Mouse (Mus musculus): ENCODE results near the gene Zkscan7. TPM values are rescaled to one million over a fixed set of nuclear protein-coding genes. Genes with fewer than 3 reads are reported as not detected.
"Not testable (repeated sequence)": the region's sequence is repeated elsewhere in the genome, so short reads cannot be mapped to it uniquely, and the experiment has no call there.

Zkscan7 gene
- total RNA-seq (2021) = 1 to 10 TPM; 6.3 to 6.6 TPM

GRCm38 (mm10) chr9:122885385-122885784, at the start of gene Zkscan7:
Gene Zkscan7, plus strand, starts transcription at chr9:122885685.
- no peak for DNase-seq
- intact Hi-C loops (cut with DNase I) = no loop called here

GRCm38 (mm10) chr9:122836126-122836525, 49.4 kb upstream of the Zkscan7 start:
- DNase-seq = no peak
- intact Hi-C loops (cut with DNase I) = no loop called here

GRCm38 (mm10) chr9:122836790-122837189, 48.7 kb upstream of the Zkscan7 start:
- intact Hi-C loops (cut with DNase I) = no loop called here
- DNase-seq = peak; percentile 36 to 53

- intact Hi-C loops (cut with DNase I) = no loop called here
- DNase-seq = no peak
Measured at GRCm38 (mm10) chr9:122837216-122837615, 48.3 kb upstream of the Zkscan7 start.

- no peak for DNase-seq
- intact Hi-C loops (cut with DNase I) = no loop called here
Measured at GRCm38 (mm10) chr9:122837680-122838079, 47.8 kb upstream of the Zkscan7 start.

- DNase-seq = no peak
- intact Hi-C loops (cut with DNase I) = no loop called here
Measured at GRCm38 (mm10) chr9:122843760-122844159, 41.7 kb upstream of the Zkscan7 start, which contains the start of gene Gm35549. Gene Gm35549, minus strand, starts transcription at chr9:122844035.

GRCm38 (mm10) chr9:122845621-122846020, 39.9 kb upstream of the Zkscan7 start:
- intact Hi-C loops (cut with DNase I) = no loop called here
- no peak for DNase-seq

- intact Hi-C loops (cut with DNase I) = no loop called here
- DNase-seq = peak; percentile 44 to 64
Measured at GRCm38 (mm10) chr9:122846156-122846555, 39.3 kb upstream of the Zkscan7 start.

GRCm38 (mm10) chr9:122847811-122848311, 37.6 kb upstream of the Zkscan7 start:
- intact Hi-C loops (cut with DNase I); DNase-seq: not testable (repeated sequence)

GRCm38 (mm10) chr9:122854526-122854925, 31.0 kb upstream of the Zkscan7 start:
- no peak for DNase-seq
- intact Hi-C loops (cut with DNase I) = no loop called here

GRCm38 (mm10) chr9:122855141-122855540, 30.3 kb upstream of the Zkscan7 start:
- intact Hi-C loops (cut with DNase I) = not testable (repeated sequence)

GRCm38 (mm10) chr9:122855617-122856016, 29.9 kb upstream of the Zkscan7 start:
- intact Hi-C loops (cut with DNase I) = no loop called here
- no peak for DNase-seq

More at GRCm38 (mm10) chr9:122855141-122855540, 30.3 kb upstream of the Zkscan7 start:
- not testable (repeated sequence) for DNase-seq

- intact Hi-C loops (cut with DNase I) = no loop called here
- DNase-seq = no peak
Measured at GRCm38 (mm10) chr9:122856716-122857115, 28.8 kb upstream of the Zkscan7 start.

- intact Hi-C loops (cut with DNase I) = loop anchor here (5.0 kb wide), 1 partner anchor 53 kb away; the partner anchor contains the start of gene Tcaim
- DNase-seq = no peak
Measured at GRCm38 (mm10) chr9:122860752-122861151, 24.7 kb upstream of the Zkscan7 start.

GRCm38 (mm10) chr9:122863731-122864130, 21.8 kb upstream of the Zkscan7 start:
- intact Hi-C loops (cut with DNase I) = loop anchor here (5.0 kb wide), 1 partner anchor 56 kb away; the partner anchor contains the start of gene Tcaim
- no peak for DNase-seq

GRCm38 (mm10) chr9:122864848-122865247, 20.6 kb upstream of the Zkscan7 start:
- intact Hi-C loops (cut with DNase I) = loop anchor here (1.0 to 5.0 kb wide), 4 partner anchors 58 to 247 kb away; partner anchors contain the start of genes 1110059G10Rik, Exosc7, Kif15 and Tcaim
- no peak for DNase-seq

- intact Hi-C loops (cut with DNase I) = loop anchor here (1.0 to 5.0 kb wide), 3 partner anchors 58 to 247 kb away; partner anchors contain the start of genes 1110059G10Rik, Exosc7, Kif15 and Zdhhc3
- DNase-seq = peak; percentile 71 to 83
Measured at GRCm38 (mm10) chr9:122865697-122866166, 19.8 kb upstream of the Zkscan7 start, which contains the start of gene Zfp445. Gene Zfp445, minus strand, starts transcription at chr9:122866006.

GRCm38 (mm10) chr9:122866192-122866591, 19.3 kb upstream of the Zkscan7 start:
- intact Hi-C loops (cut with DNase I) = loop anchor here (5.0 kb wide), 2 partner anchors 86 to 246 kb away; partner anchors contain the start of genes 1110059G10Rik, Exosc7, Kif15 and Zdhhc3
- DNase-seq = no peak

- intact Hi-C loops (cut with DNase I) = no loop called here
- DNase-seq = no peak
Measured at GRCm38 (mm10) chr9:122872595-122872994, 12.9 kb upstream of the Zkscan7 start.

- intact Hi-C loops (cut with DNase I) = no loop called here
- no peak for DNase-seq
Measured at GRCm38 (mm10) chr9:122874653-122875052, 10.8 kb upstream of the Zkscan7 start.

- no peak for DNase-seq
- intact Hi-C loops (cut with DNase I) = no loop called here
Measured at GRCm38 (mm10) chr9:122875145-122875544, 10.3 kb upstream of the Zkscan7 start.
